Mouse (Mus musculus) right cerebral cortex, postnatal 36 days (tissue): ENCODE results near the gene Tmbim1.

Experiments used
- DNase-seq, 2 experiments: peaks; one replicate each; pipeline ENCODE4 v3.0.0; 2022; ENCODE audit warnings: low spot score in 2 of 2, mixed read lengths in 1 of 2

Gene Tmbim1

GRCm38 (mm10) chr1:74278988-74279387, 26.4 kb downstream of the Tmbim1 start:
- DNase-seq: no peak

GRCm38 (mm10) chr1:74278538-74278937, 26.9 kb downstream of the Tmbim1 start, which contains the start of gene Gpbar1:
TSS of gene Gpbar1 (plus strand) at chr1:74278550.
- DNase-seq: no peak

GRCm38 (mm10) chr1:74277883-74278537, 27.4 kb downstream of the Tmbim1 start:
- DNase-seq: no peak

GRCm38 (mm10) chr1:74277041-74277440, 28.4 kb downstream of the Tmbim1 start:
- no peak for DNase-seq

DNA sequence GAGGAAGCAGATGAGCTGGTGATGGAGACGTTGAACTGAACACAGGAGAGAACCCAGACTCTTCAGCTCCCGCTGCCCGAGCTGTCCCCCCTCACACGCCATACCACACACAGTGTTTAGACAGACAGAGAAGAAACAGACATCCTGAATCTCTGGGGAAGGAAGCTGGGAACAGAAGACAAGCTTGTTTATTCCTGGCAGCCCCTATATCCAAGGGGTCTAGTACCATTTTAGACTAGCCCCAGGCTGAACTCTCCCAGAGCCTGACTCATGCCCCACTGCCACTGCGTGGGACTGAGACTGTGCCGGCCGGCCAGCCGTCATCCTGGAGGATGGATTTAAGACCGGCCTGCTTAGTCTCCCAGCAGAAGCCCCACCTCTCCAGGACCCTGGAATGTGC, 30.4 kb downstream of the Tmbim1 start:
- no peak for DNase-seq

DNA sequence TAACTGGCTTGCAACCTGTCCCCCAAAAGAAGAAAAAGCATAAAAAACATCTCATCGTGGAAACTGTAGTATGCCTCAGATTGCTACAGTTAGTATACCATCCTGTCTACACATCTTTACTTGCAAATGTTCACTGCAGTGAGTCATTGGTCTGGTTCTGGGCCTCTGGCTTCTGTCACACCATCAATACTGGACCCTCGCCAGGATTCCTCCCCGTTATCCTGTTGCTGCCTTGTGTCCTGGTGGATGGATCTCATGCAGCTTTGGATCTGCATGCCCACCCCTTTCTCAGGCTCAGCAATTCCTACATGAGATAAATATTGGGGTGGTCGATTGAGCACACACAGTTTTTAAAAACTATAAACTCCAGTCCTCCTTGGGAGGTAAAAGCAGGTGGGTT, 33.8 kb downstream of the Tmbim1 start:
- DNase-seq: no peak

DNA sequence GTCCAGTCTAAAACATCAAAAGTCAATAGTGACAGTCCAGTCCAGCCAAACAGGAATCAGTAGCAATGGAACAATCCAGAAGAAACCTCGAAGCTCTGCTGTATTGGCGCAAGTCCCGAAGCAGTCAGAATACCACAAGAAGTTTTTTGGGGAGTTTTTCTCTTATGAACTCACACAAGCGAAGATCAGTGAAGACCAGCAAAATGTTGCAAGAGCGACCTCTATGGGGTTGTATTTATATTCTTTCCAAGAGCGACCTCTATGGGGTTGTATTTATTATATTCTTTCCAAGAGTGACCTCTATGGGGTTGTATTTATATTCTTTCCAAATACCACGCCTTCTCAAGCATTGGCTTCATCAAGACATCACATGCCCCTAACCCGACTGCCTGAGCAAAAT, 36.7 kb downstream of the Tmbim1 start:
- no peak for DNase-seq

- no peak for DNase-seq
These were observed 42.9 kb downstream of the Tmbim1 start for GRCm38 (mm10) chr1:74262510-74262909.

DNA sequence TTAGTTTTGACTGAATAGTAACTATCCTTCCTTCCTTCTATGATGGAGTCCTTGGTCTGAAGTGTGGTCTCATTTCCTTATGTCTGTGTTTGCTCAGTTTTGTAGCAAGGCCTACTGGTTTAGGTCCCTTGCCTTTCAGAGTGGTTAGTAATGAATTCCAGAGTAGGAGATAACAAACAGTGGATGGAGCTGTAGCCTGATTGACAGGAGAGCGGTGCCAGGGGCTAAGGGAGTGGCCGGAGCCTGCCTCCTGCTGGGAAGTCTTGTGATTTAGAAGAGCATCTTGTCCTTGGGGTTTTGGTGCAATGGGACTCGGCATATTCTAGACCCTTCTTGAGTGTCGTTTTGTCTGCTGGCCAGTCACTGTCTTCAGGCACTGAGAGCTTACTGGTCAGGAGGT, 48.6 kb downstream of the Tmbim1 start:
- no peak for DNase-seq

- DNase-seq: no peak
These were observed 49.6 kb downstream of the Tmbim1 start for GRCm38 (mm10) chr1:74255704-74256345.

DNA sequence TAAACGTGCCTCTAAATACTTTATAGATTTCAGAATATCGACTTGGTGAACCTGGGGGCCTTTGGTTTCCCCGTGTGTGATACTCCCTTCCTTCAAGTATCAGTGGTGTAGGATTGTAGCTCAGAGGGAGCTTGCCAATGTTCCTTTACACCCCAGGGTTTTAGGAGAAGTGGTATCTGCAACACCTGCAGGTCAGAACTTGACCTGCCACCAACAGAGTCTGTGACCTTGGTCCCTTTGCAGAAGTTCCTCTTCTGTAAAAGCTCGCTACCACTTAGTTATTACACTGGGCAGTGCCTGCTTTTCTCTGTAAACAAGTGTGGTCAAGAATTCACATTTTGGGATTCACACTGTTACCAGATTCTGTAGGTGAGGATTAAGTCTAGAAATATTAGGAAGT, 55.3 kb downstream of the Tmbim1 start:
- no peak for DNase-seq

DNA sequence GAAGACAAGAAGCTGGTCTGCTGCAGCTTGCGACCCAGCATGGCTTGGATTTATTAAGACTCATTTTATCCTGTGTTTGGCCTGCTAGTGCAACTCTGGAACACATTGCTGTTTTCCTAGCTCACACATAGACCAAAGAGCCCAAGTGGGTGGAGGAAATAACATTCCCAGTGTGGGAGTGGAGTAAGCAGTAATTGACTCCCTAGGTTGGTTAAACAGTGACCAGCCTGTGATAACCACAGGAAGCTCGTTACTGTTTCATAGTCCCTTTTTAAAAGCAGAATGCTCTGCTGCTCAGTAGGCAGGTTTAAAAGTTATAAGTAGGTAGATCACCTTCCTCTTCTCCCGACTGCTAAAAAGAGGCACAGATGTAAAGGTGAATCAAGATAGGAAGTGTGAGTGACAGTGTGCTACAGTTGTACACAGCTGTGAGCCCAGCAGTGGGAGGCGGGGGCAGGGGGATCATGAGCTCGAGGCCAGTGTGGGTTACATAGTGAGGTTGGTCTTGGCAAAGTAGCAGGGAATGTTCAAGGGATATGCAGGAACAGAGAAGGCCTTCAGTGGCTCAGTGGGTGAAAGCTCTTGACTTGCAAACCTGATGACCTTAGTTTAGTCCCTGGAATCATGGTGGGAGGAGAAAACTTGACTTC, 56.0 kb downstream of the Tmbim1 start:
- no peak for DNase-seq

DNA sequence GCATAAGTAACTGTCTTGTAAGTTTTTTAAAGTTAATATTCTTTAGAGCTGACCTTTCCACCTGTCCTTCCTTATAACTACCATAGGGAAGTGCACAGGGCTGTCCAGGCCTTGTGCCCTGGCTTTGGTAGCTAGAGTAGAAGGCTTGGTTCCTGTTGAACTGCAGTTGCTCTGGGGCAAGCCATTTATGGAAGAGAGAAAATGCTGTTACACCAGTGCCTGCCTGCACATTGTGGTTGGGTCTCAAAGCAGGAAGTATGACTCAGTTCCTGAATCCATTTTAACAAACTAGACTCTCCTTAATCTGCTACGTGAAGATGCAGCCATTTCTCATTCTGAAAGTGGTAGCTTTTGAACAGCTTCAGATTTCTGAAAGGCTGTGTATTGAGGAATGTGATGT, 56.6 kb downstream of the Tmbim1 start:
- DNase-seq: no peak

DNA sequence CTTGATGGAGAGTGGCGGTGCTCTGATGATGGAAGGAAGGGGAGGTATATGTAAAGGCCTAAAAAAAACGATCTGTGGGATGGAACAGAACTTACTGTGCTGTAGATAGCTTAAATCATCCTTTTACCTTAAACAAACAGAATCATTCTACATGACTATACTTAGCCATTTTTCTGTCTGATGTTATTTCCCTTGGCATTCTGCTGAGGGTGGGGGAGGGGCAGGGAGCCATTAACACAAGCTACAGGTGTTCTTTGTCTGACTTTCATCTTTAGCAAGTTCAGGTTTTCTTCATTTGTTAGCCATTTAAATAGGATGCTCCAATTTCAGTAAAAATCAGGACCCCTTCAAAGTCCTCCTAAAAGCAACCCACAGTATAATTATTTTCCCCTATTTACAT, 59.9 kb downstream of the Tmbim1 start:
- no peak for DNase-seq

GRCm38 (mm10) chr1:74240832-74241231, 64.6 kb downstream of the Tmbim1 start:
- no peak for DNase-seq

DNA sequence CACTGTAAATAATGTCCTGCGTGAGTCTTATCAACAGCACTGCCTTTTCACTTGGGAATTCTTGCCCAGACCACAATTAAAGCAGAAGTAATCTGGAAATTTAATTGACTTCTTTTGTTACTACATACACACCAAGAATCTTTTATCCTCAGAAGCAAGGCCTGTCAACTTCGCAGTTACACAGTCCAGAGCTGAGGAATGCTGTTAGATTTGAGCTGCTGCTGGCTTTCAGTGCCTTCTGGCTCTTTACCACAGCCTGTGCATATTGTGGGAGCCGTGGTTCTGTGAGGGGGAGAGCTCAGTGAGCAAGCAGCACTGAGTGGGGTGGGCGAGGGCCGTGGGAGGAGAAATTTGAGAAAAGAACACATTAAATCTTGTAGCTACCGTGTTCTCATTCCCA, 65.1 kb downstream of the Tmbim1 start:
- DNase-seq: peak; percentile 86 to 92

DNA sequence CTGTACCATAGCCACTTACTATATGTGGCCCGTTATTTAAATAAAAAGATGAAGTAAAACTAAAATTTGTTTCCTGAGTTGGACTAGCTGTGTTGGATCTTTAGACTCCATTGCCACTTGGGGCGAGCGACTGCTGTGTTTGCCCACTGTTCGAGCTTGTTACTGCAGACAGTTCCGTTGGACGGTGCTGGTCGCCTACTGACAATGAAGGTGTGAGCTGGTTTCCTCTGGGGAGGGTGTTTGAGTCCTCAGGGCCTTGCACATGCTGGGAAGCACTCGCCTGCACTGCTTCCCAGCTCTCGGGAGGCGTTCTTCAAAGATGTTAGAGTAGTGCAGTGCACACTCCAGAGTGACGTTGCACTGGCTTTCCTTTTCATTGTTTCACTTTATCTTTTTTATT, 65.8 kb downstream of the Tmbim1 start:
- peak; percentile 50 to 66 for DNase-seq

DNA sequence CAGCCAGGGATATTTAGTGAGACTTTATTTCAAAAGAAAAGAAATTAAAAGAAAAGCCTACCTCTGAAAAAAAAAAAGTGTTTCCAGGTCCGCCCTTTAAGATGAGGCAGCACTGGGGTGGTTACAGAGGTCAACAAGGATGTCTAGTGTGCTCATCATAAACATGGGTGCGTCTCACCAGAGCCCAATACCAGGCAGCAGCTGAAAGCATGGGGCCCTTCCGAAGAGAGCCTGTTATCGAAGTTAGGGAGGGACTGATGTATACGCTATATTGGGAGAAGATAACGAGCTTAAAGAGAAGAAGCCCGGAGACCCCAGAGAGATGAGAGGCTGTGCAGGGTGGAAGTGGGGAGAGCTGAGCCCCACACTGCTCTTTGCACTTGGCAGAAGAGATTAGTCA, 66.3 kb downstream of the Tmbim1 start:
- DNase-seq: no peak
